In the genomic region with DNA sequence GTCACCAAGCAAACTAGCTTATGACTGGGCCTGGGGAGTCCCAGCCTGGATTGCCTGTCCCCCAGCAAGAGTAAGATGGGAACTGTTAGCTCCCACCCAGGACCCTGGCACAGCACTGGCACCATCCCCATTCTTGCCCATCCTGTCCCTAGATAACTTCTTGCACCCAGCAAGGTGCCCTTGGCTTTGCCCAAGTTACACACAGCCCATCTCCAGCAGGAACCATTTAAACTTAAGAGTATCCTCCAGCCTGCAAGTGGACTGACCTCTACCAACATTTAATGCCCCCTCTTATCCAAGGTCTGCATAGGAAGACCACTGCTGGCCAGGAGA, we compare ENCODE assay signal across 11 mouse cellular contexts. TPM values are rescaled to one million over a fixed set of nuclear protein-coding genes. Genes with fewer than 3 reads are reported as not detected.
A peak's percentile ranks its signal among the peaks of the same experiment; 100 is the strongest.
DNase-seq lines count a peak whose midpoint lies in the region; ATAC-seq and TF ChIP-seq lines count a peak whose summit lies in the region.
"Had no signal": no experiment of that assay in that cellular context is flagged by ENCODE, and none has a peak within 500 bp of the region (broad histone marks: within the 10 kb centered on the region; RNA-seq: fewer than 3 reads in every experiment).

No protein-coding gene starts in this region.

- H3K27ac ChIP-seq in cortical plate, adult 2 months (ENCODE audit: insufficient read depth, low read length), result peak overlapping the region; percentile 77
- H3K27ac ChIP-seq in hindbrain, embryonic 12.5 days, result peak overlapping the region; percentile 97
- peak overlapping the region; percentile 98 for H3K27ac ChIP-seq in midbrain, embryonic 14.5 days (replicated peaks; ENCODE audit: low read depth, low read length)

- no peak for ATAC-seq in hindbrain, embryonic 12.5 days (ENCODE audit: low FRiP score)
- no peak for ATAC-seq in midbrain, embryonic 14.5 days (ENCODE audit: low FRiP score, low TSS enrichment)

- H3K36me3 ChIP-seq in hindbrain, embryonic 12.5 days, result peaks cover 29% of the 10 kb centered on the region
- H3K36me3 ChIP-seq in midbrain, embryonic 14.5 days (ENCODE audit: control insufficient read depth, insufficient read depth, low read length), result peaks cover 35% of the 10 kb centered on the region

- H3K9me3 ChIP-seq in hindbrain, embryonic 12.5 days (replicated peaks), result no peaks in the 10 kb centered on the region
- no peaks in the 10 kb centered on the region for H3K9me3 ChIP-seq in midbrain, embryonic 14.5 days (ENCODE audit: control insufficient read depth, low read length)

- peaks cover 7% of the 10 kb centered on the region; the same call in 1 of the 2 replicates for H3K27me3 ChIP-seq in hindbrain, embryonic 12.5 days
- H3K27me3 ChIP-seq in midbrain, embryonic 14.5 days (ENCODE audit: control insufficient read depth, insufficient read depth, low read length), result no peaks in the 10 kb centered on the region

- peak overlapping the region; percentile 76 for H3K4me2 ChIP-seq in hindbrain, embryonic 12.5 days (replicated peaks)
- H3K4me2 ChIP-seq in midbrain, embryonic 14.5 days (ENCODE audit: low read length), result peak overlapping the region; percentile 98

- peak overlapping the region; percentile 82 for H3K9ac ChIP-seq in hindbrain, embryonic 12.5 days
- peak overlapping the region; percentile 78 for H3K9ac ChIP-seq in midbrain, embryonic 14.5 days (replicated peaks; ENCODE audit: low read length)

- TF ChIP-seq CTCF in cortical plate, adult 2 months (IDR thresholded peaks at IDR 0.05; ENCODE audit: extremely low read depth, insufficient read depth, low read length), result no peak

- H3K4me3 ChIP-seq in cortical plate, adult 2 months (ENCODE audit: insufficient read depth, low read length), result peak overlapping the region; percentile 86
- H3K4me3 ChIP-seq in hindbrain, embryonic 12.5 days, result peak overlapping the region; percentile 59
- peak overlapping the region; percentile 59 for H3K4me3 ChIP-seq in midbrain, embryonic 14.5 days (replicated peaks; ENCODE audit: low read depth, low read length)

- DNase-seq in cerebellum, adult 9-10 months, result peak; percentile 64
- no peak for DNase-seq in cerebellum, adult 9-11 months
- DNase-seq in midbrain, embryonic 14.5 days, result no peak
- DNase-seq in adrenal gland, adult 18-20 months (ENCODE audit: low spot score in 2 of 2), result no peak
- no peak for DNase-seq in urinary bladder, adult 18-20 months (ENCODE audit: low spot score in 2 of 2)
- DNase-seq in lung, postnatal 14 days, result no peak
- DNase-seq: thymus, postnatal 14 days had no signal

- no peak for TF ChIP-seq POLR2A in cortical plate, adult 2 months (IDR thresholded peaks at IDR 0.05; ENCODE audit: extremely low read depth, insufficient read depth, low read length)

- H3K4me1 ChIP-seq in cortical plate, adult 2 months (ENCODE audit: control insufficient read depth, insufficient read depth, low read length), result no peaks in the 10 kb centered on the region
- peaks cover 64% of the 10 kb centered on the region for H3K4me1 ChIP-seq in hindbrain, embryonic 12.5 days
- H3K4me1 ChIP-seq in midbrain, embryonic 14.5 days (ENCODE audit: control insufficient read depth, insufficient read depth, low read length), result peaks cover 48% of the 10 kb centered on the region

RNA-seq across cellular contexts. Expression of gene Nacad, which starts 1.3 kb away (rescaled TPM):
- polyA plus RNA-seq in cortical plate, adult 2 months (2012; rRNA removed), result 52.3 and 54.1 TPM in 2 replicates
- polyA plus RNA-seq in hindbrain, embryonic 12.5 days (2016; fragmentation: Nextera tagmentation; extraction: Ambion mirVana), result 85.6 and 86.3 TPM in 2 replicates
- 88.5 and 100.0 TPM in 2 replicates for polyA plus RNA-seq in midbrain, embryonic 14.5 days (2014; fragmentation: Nextera tagmentation; extraction: Ambion mirVana)
- 1 to 10 TPM; 1.6 to 1.9 TPM for total RNA-seq in adrenal gland, adult 18-20 months (2021)

RNA-seq across cellular contexts. Expression of gene Tbrg4, which starts 21.3 kb away (rescaled TPM):
- 57.5 and 60.2 TPM in 2 replicates for polyA plus RNA-seq in cortical plate, adult 2 months (2012; rRNA removed)
- polyA plus RNA-seq in hindbrain, embryonic 12.5 days (2016; fragmentation: Nextera tagmentation; extraction: Ambion mirVana), result 36.5 and 37.3 TPM in 2 replicates
- 28.1 and 30.2 TPM in 2 replicates for polyA plus RNA-seq in midbrain, embryonic 14.5 days (2014; fragmentation: Nextera tagmentation; extraction: Ambion mirVana)
- 10 to 100 TPM; 67.7 to 77.0 TPM for total RNA-seq in adrenal gland, adult 18-20 months (2021)

RNA-seq across cellular contexts. Expression of gene Wap, which starts 33.9 kb away (rescaled TPM):
- polyA plus RNA-seq in cortical plate, adult 2 months (2012; rRNA removed), result not detected in 2 replicates
- not detected in 2 replicates for polyA plus RNA-seq in hindbrain, embryonic 12.5 days (2016; fragmentation: Nextera tagmentation; extraction: Ambion mirVana)
- not detected in 2 replicates for polyA plus RNA-seq in midbrain, embryonic 14.5 days (2014; fragmentation: Nextera tagmentation; extraction: Ambion mirVana)
- total RNA-seq in adrenal gland, adult 18-20 months (2021), result not detected
- polyA plus RNA-seq: brain, embryonic 14.5 days; liver, embryonic 16.5 days had no signal

RNA-seq across cellular contexts. Expression of gene Ramp3, which starts 53.8 kb away (rescaled TPM):
- polyA plus RNA-seq in cortical plate, adult 2 months (2012; rRNA removed), result 36.6 and 40.6 TPM in 2 replicates
- 5.7 and 9.6 TPM in 2 replicates for polyA plus RNA-seq in hindbrain, embryonic 12.5 days (2016; fragmentation: Nextera tagmentation; extraction: Ambion mirVana)
- polyA plus RNA-seq in midbrain, embryonic 14.5 days (2014; fragmentation: Nextera tagmentation; extraction: Ambion mirVana), result 5.9 and 7.0 TPM in 2 replicates
- total RNA-seq in adrenal gland, adult 18-20 months (2021), result 10 to 100 TPM; 18.8 to 20.3 TPM

RNA-seq across cellular contexts. Expression of gene Ccm2, which starts 57.9 kb away (rescaled TPM):
- 92.0 and 106 TPM in 2 replicates for polyA plus RNA-seq in cortical plate, adult 2 months (2012; rRNA removed)
- 89.5 and 95.8 TPM in 2 replicates for polyA plus RNA-seq in hindbrain, embryonic 12.5 days (2016; fragmentation: Nextera tagmentation; extraction: Ambion mirVana)
- 73.8 and 84.3 TPM in 2 replicates for polyA plus RNA-seq in midbrain, embryonic 14.5 days (2014; fragmentation: Nextera tagmentation; extraction: Ambion mirVana)
- 10 to 100 TPM; 41.7 to 60.2 TPM for total RNA-seq in adrenal gland, adult 18-20 months (2021)
